Mouse (Mus musculus) intestine, embryonic 16.5 days (tissue): ENCODE data around the gene Npy5r. TPM values are rescaled to one million over a fixed set of nuclear protein-coding genes. Genes with fewer than 3 reads are reported as not detected.
A peak's percentile ranks its signal among the peaks of the same experiment; 100 is the strongest.

Experiments used
- ATAC-seq: fragments of 200-750 bp; cut with Nextera tagmentation; 2 replicates; pipeline ENCODE4 v1.8.0; 2017; ENCODE audit warnings: moderate TSS enrichment, moderate library complexity
- H3K27ac ChIP-seq: fragments of 300-500 bp; sonication (generic); 2 replicates; pipeline ENCODE4 v1.5.1; 2014; ENCODE audit warnings: mild to moderate bottlenecking, low read length
- H3K27me3 ChIP-seq: fragments of 300-500 bp; sonication (generic); replicated peaks from 2 replicates; pipeline ENCODE4 v1.6.1; 2014; ENCODE audit warnings: low read length, control low read depth, mixed read lengths; ENCODE audit not compliant: control insufficient read depth, insufficient read depth
- H3K36me3 ChIP-seq: fragments of 300-500 bp; sonication (generic); 2 replicates; pipeline ENCODE4 v1.6.1; 2014; ENCODE audit warnings: low read length, control low read depth; ENCODE audit not compliant: control insufficient read depth, insufficient read depth
- H3K4me1 ChIP-seq: fragments of 300-500 bp; sonication (generic); 2 replicates; pipeline ENCODE4 v1.6.1; 2014; ENCODE audit warnings: low read length, control low read depth, mixed read lengths; ENCODE audit not compliant: control insufficient read depth, insufficient read depth
- H3K4me2 ChIP-seq: fragments of 300-500 bp; sonication (generic); 2 replicates; pipeline ENCODE4 v1.6.1; 2014; ENCODE audit warnings: low read depth, low read length, control low read depth
- H3K4me3 ChIP-seq: fragments of 300-500 bp; sonication (generic); 2 replicates; pipeline ENCODE4 v1.5.1; 2014; ENCODE audit warnings: mild to moderate bottlenecking, low read length
- H3K9ac ChIP-seq: fragments of 300-500 bp; sonication (generic); 2 replicates; pipeline ENCODE4 v1.6.1; 2014; ENCODE audit warnings: low read depth, low read length
- H3K9me3 ChIP-seq: fragments of 300-500 bp; sonication (generic); 2 replicates; pipeline ENCODE4 v1.6.1; 2016; ENCODE audit warnings: low read length, control low read depth; ENCODE audit not compliant: control insufficient read depth
- WGBS: fragments of 180-500 bp; shearing (Covaris S2); extraction: QIAGEN DNeasy Blood & Tissue Kit; methylation state at CpG from one replicate; pipeline ENCODE4 v1.1.7; 2014; 5-methylcytosine and 5-hydroxymethylcytosine counted together
- polyA plus RNA-seq: library from polyadenylated mRNA; unstranded; fragments of >200 nt; fragmentation: Nextera tagmentation; extraction: Ambion mirVana; gene quantifications from 2 replicates; pipeline ENCODE4 v1.2.1, GENCODE M21; 2015

Gene Npy5r
- 0.07 and 0.13 TPM in 2 replicates for polyA plus RNA-seq

DNA sequence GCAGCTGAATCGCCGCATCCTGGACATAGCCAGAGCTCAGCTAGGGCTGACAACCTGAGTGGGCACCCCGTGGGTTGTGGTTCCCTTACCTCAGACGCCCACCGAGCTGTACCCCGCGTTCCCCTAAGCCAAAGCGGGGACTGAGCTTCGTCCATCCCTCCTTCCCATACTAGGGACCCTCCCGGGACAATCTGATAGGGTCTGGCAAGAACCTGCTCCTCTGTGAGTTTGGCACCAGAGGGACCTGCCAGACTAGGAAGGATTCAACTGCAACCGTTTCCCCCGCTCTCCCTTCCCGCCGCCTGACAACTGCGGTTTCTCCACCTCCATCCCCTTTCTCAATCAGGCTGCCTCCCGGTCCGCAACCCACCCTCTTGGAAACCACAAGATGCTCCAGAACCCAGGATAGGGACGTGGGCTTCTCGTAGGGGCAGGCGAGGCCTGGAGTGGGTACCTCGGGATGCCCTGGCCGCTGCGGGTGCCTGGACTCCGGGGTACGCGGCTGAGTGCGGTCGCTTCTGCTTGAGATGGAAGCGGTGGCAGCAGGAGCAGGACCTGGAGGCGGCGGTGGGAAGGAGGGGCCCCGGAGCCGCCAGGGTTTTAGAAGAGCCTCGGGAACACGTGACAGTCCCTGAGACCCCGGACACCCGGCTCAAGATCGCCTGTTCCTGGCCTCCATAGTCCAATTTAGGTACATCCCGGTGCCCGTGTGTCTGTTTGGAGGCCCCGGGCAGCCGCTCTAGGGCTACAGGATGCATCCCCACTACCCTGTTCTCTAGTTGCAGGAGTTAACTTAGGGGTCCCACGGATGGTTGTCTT is at the start of gene Npy5r:
Gene Npy5r, minus strand, starts transcription at position 618 of the 819 bp plus-strand sequence.
- peak within 1 kb of the TSS; percentile 66 for H3K4me2 ChIP-seq
- peaks cover 9% of the 10 kb centered on the region; the same call in 1 of the 2 replicates for H3K4me1 ChIP-seq
- H3K4me3 ChIP-seq, result peak within 1 kb of the TSS; percentile 48
- peak within 1 kb of the TSS; percentile 61; the same call in 1 of the 2 replicates for H3K9ac ChIP-seq
- H3K36me3 ChIP-seq, result no peaks in the 10 kb centered on the region
- WGBS, result 3% methylated on average over 43 of the region's 43 CpGs
- peak; percentile 40; the same call in 1 of the 2 replicates for ATAC-seq
- no peaks in the 10 kb centered on the region for H3K9me3 ChIP-seq
- peaks cover 8% of the 10 kb centered on the region; the same call in 1 of the 2 replicates for H3K27me3 ChIP-seq
- no peak within 1 kb of the TSS for H3K27ac ChIP-seq

DNA sequence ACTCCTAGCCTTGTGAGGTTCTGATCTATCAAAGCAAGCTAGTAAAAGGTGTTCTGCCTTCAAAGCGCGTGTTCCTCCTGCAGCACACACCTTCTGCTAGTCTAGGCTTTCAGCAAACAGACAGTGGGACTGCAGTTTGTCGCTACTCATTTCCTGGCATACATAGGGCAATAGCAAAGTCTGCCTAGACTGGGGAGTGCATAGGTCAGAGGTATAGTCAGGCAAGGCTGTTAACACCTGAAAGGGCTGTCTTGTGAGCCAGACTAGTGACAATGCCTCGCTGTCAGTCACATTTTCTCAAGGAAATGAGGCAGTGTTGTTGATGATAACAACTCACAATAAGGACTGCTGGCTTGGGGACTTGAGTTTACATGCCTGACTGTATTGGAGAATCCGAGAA is 44.0 kb upstream of the Npy5r start:
- 47% methylated on average over 5 of the region's 5 CpGs for WGBS
- H3K4me2 ChIP-seq, result no peak overlapping the region
- H3K27ac ChIP-seq, result no peak overlapping the region
- no peak overlapping the region for H3K9ac ChIP-seq
- peak; percentile 59 for ATAC-seq
- H3K9me3 ChIP-seq, result no peaks in the 10 kb centered on the region
- no peak overlapping the region for H3K4me3 ChIP-seq
- no peaks in the 10 kb centered on the region for H3K27me3 ChIP-seq
- H3K4me1 ChIP-seq, result no peaks in the 10 kb centered on the region
- H3K36me3 ChIP-seq, result no peaks in the 10 kb centered on the region

DNA sequence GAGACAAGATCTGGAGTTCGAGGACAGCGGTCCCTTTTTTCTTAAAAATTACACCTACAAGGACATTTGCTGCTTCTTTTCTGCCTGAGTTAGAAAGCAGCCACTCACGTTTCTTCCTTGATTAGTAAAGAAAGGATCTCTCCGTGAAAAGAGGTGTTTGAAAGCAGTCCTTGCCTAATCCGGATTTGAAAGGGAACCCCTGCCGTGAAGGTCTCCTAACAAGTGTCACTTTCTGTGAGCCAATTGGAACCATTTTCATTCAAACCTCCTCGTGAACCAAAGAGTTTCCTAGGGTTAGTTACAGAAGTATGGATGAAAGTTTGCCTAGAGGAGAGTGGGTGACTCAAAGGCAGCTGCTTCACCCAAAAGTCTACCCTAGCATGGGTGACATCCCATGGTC is 41.5 kb upstream of the Npy5r start:
- no peaks in the 10 kb centered on the region for H3K36me3 ChIP-seq
- H3K27ac ChIP-seq, result no peak overlapping the region
- H3K4me2 ChIP-seq, result no peak overlapping the region
- no peak for ATAC-seq
- H3K4me3 ChIP-seq, result no peak overlapping the region
- no peaks in the 10 kb centered on the region for H3K27me3 ChIP-seq
- H3K9ac ChIP-seq, result no peak overlapping the region
- H3K9me3 ChIP-seq, result no peaks in the 10 kb centered on the region
- H3K4me1 ChIP-seq, result no peaks in the 10 kb centered on the region
- WGBS, result 46% methylated on average over 7 of the region's 7 CpGs

DNA sequence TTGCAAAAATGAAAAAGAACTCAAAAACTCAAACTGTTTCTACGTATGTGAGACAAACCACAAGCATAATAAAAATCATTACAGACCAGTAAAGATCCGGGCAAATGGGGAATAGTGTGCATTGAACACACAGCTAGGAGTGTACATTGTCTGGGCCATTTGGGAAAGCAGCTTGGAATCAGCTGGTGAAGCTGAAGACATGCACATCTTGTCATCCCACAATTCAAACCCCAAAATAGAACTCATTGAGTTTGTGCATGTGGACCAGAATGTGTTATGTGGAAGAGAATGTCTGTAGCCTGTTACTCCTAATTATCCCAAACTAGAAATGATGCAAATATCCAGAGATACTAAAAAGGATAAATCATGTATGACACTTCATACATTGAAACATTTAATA is 34.9 kb upstream of the Npy5r start:
- no peaks in the 10 kb centered on the region for H3K27me3 ChIP-seq
- H3K9me3 ChIP-seq, result no peaks in the 10 kb centered on the region
- no peak overlapping the region for H3K4me2 ChIP-seq
- no peaks in the 10 kb centered on the region for H3K4me1 ChIP-seq
- no peak overlapping the region for H3K9ac ChIP-seq
- H3K4me3 ChIP-seq, result no peak overlapping the region
- no peak for ATAC-seq
- no peaks in the 10 kb centered on the region for H3K36me3 ChIP-seq
- 71% methylated on average over 2 of the region's 2 CpGs for WGBS
- no peak overlapping the region for H3K27ac ChIP-seq

DNA sequence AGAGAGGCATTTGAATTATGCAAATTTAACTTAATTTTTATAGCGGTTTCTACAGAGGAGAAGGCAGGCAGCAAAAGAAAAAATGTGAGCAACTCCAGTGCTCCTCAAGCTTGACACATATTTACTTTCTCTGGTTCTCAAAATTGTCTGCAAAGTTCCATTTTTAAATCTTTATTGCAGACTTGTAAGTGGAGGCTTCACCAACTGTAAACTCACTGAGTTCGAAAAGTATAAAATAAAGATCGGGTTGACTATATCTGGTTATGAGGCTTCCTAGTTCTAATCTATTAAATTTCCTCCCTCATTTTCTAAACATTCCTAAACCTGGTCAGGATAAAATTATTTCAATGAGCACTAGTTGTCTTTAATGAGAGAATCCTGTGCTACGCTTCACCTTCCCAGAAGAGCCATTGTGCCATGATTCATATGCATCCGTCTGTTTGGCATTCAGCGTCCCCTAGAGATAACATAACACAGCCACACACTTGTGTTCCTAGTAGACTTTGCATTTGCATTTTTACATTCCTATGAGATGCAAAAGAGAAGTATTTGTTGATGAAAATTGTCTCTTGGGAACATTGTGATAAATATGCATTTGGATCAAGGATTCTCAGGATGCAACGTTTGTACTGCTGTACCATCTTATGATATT is 26.5 kb upstream of the Npy5r start:
- WGBS, result 81% methylated on average over 7 of the region's 7 CpGs
- Histone ChIP-seq H3K4me3 (no peak overlapping the region), H3K27me3 (no peaks in the 10 kb centered on the region), H3K27ac (no peak overlapping the region), H3K36me3 (no peaks in the 10 kb centered on the region), H3K9ac (no peak overlapping the region), H3K9me3 (no peaks in the 10 kb centered on the region), H3K4me2 (no peak overlapping the region), H3K4me1 (no peaks in the 10 kb centered on the region)
- ATAC-seq, result no peak

DNA sequence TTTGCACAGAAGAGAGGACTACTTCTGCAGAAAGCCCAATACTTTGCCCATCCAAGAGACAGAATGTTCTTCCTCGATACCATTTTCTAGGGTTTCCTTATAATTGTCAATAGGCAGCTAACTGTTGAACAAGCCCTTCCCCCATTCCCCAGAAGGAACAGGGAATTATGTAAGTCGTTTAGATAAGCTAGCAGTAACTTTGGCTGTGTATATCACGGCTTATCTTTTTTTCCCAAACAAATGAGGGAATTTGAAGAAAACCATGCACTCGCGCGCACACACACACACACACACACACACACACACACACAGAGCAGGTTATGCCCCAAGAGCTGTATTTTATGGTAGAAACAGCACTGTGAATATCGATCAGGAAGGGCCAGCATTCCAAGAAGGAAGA is 10.9 kb upstream of the Npy5r start:
- Histone ChIP-seq H3K4me3 (no peak overlapping the region), H3K36me3 (no peaks in the 10 kb centered on the region), H3K9ac (no peak overlapping the region), H3K4me2 (no peak overlapping the region), H3K27ac (no peak overlapping the region), H3K9me3 (no peaks in the 10 kb centered on the region), H3K27me3 (peaks cover 20% of the 10 kb centered on the region), H3K4me1 (peaks cover 7% of the 10 kb centered on the region; the same call in 1 of the 2 replicates)
- ATAC-seq, result peak; percentile 71
- WGBS, result 29% methylated on average over 7 of the region's 7 CpGs

DNA sequence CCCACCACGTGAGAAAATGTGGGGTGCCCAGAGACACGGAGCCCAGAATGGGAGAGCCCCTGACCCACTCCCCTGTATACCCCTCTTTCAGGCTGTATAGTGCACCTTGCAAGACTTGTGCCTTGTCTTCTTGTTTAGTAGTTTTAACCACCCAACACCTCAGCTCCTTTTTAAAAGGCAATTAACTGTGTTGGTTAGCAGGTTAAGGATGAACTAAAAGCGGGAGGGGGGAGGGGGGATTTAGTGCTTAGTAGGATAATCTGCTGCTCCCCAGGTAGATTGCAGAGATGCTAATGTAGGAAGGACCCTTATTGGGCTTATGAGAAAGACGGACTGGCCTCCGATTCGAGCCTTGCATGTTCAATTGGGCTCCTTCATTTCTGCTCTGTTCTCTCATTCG is 10.1 kb upstream of the Npy5r start:
- no peak for ATAC-seq
- Histone ChIP-seq H3K4me3 (no peak overlapping the region; the same call in 1 of the 2 replicates), H3K27me3 (peaks cover 20% of the 10 kb centered on the region), H3K4me1 (peaks cover 7% of the 10 kb centered on the region; the same call in 1 of the 2 replicates), H3K9me3 (no peaks in the 10 kb centered on the region), H3K9ac (no peak overlapping the region), H3K36me3 (no peaks in the 10 kb centered on the region), H3K27ac (no peak overlapping the region), H3K4me2 (no peak overlapping the region; the same call in 1 of the 2 replicates)
- WGBS, result 2% methylated on average over 7 of the region's 7 CpGs

DNA sequence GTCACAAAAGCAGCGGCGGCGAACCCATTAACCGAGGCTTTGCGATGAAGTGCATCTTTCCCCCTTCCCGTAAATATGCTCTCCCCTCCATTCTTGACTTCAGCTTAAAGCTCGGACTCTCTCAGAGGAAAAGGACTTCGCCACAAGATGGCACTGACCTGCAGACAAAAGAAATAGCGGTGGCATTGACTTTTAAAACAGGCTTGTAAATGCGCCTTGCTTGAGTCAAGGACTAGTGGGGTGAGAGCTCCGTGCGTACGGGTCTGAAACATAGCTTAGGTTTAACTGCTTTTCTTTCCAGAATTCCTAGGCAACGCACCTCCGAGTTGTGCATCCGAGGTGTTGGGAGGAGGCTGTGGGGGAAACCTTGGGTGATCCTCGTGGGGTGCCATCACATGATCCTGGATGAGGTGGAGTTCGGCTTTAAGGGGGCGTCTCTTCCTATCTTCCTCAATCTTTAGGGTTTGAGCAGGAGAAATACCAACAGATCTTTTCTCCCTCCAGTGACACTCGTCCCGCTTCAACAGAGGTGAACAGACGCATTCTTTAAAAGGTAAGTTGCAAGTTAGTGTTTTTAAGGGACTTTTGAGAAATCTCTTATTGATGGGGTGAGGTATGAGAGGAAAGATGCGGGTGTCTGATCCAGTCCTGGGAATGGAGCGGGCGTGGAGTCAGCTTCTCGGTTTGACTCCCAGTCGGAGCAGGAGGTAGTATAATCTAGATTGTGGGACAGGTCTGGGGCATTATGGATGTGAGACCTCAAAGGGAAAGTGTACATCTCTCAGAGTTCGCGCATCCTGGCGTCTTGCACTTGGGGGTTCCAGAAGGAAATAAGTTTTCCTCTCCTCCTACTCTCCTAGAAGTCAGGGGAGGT is 9.3 kb upstream of the Npy5r start, which contains the start of gene Npy1r:
Gene Npy1r, plus strand, starts transcription at position 223 of the 874 bp plus-strand sequence.
- Histone ChIP-seq H3K36me3 (no peaks in the 10 kb centered on the region), H3K9me3 (no peaks in the 10 kb centered on the region), H3K4me2 (peak within 1 kb of the TSS; percentile 58), H3K4me3 (peak within 1 kb of the TSS; percentile 45), H3K27ac (no peak within 1 kb of the TSS), H3K27me3 (peaks cover 20% of the 10 kb centered on the region), H3K4me1 (peaks cover 7% of the 10 kb centered on the region; the same call in 1 of the 2 replicates), H3K9ac (no peak within 1 kb of the TSS)
- peak; percentile 50 for ATAC-seq
- whole genome bisulfite sequencing, result 1% methylated on average over 30 of the region's 30 CpGs

DNA sequence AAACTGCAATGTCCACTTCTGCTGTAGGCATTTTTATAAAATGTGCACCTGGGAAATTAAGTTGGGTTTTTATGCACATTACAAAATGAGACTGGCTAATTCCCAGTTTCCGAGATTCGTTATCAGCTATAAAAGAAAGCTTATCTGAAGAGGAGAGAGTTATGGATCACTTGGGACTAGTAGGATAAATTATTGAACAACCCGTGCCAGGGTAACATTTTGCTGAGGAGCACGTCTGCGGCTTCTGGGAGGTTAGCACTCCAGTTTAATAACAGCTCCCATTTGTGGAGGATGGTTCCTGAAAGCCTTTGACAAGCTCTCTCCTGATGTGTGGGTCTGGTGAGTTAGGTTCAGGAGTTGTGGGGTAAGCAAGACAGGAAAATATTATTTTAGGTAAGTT is 2.5 kb upstream of the Npy5r start:
- no peak for ATAC-seq
- no peak overlapping the region for H3K27ac ChIP-seq
- no peak overlapping the region for H3K9ac ChIP-seq
- no peak overlapping the region for H3K4me2 ChIP-seq
- H3K27me3 ChIP-seq, result peaks cover 8% of the 10 kb centered on the region; the same call in 1 of the 2 replicates
- no peak overlapping the region for H3K4me3 ChIP-seq
- H3K4me1 ChIP-seq, result peaks cover 9% of the 10 kb centered on the region; the same call in 1 of the 2 replicates
- WGBS, result 63% methylated on average over 5 of the region's 5 CpGs
- no peaks in the 10 kb centered on the region for H3K9me3 ChIP-seq
- H3K36me3 ChIP-seq, result no peaks in the 10 kb centered on the region
